Mouse (Mus musculus) spleen, adult 2 months (tissue): ENCODE results near the gene Zbtb7a.

ENCODE experiments used
- CTCF ChIP-seq: fragments of 200-500 bp; IDR thresholded peaks from 2 replicates; pipeline ENCODE4 v1.5.1; 2011; ENCODE audit warnings: mild to moderate bottlenecking, inconsistent platforms; ENCODE audit not compliant: insufficient read depth, insufficient read length, insufficient replicate concordance; ENCODE audit errors: extremely low read depth
- POLR2A ChIP-seq: fragments of 200-500 bp; IDR thresholded peaks from 2 replicates; pipeline ENCODE4 v1.6.1; 2011; ENCODE audit warnings: low read depth, low read length, inconsistent platforms

DNA sequence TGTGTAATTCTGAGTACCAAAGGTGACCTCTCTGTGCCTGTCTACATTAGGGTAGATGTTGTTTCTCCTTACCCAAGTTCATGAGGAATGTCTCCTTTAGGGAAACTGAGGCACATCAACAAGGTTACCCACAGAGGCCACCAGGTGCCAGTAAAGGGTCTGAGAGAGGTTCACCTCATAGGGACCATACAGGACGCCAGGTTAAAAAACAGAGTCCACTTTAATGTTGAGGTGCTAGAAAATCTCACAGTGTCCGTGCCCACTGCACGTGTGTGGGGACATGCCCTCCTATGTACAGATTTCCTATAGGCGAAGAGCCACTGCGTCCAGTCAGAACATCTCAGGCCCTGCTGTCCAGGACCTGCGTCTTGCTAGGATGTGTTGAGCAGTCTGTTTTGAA is 64.0 kb downstream of the Zbtb7a start:
- TF ChIP-seq POLR2A (no peak), CTCF (no peak)
